Mouse (Mus musculus) neural tube, embryonic 14.5 days (tissue): ENCODE data around the gene Iscu. TPM values are rescaled to one million over a fixed set of nuclear protein-coding genes. Genes with fewer than 3 reads are reported as not detected.

ENCODE experiments used
- ATAC-seq: fragments of 200-750 bp; cut with Nextera tagmentation; 2 replicates; pipeline ENCODE4 v1.8.0; 2017; ENCODE audit warnings: low read depth, mild to moderate bottlenecking, moderate TSS enrichment, moderate library complexity
- H3K27ac ChIP-seq: fragments of 300-500 bp; sonication (generic); 2 replicates; pipeline ENCODE4 v1.5.1; 2014; ENCODE audit warnings: low read depth, mild to moderate bottlenecking, control low read depth, low read length, moderate library complexity, mixed read lengths
- H3K27me3 ChIP-seq: fragments of 300-500 bp; sonication (generic); 2 replicates; pipeline ENCODE4 v1.6.1; 2014; ENCODE audit warnings: low read length; ENCODE audit not compliant: control insufficient read depth, insufficient read depth
- H3K36me3 ChIP-seq: fragments of 300-500 bp; sonication (generic); 2 replicates; pipeline ENCODE4 v1.6.1; 2014; ENCODE audit warnings: low read length, mixed read lengths; ENCODE audit not compliant: control insufficient read depth, insufficient read depth
- H3K4me1 ChIP-seq: fragments of 300-500 bp; sonication (generic); 2 replicates; pipeline ENCODE4 v1.6.1; 2014; ENCODE audit warnings: low read length; ENCODE audit not compliant: control insufficient read depth, insufficient read depth
- H3K4me2 ChIP-seq: fragments of 300-500 bp; sonication (generic); 2 replicates; pipeline ENCODE4 v1.6.1; 2014; ENCODE audit warnings: mild to moderate bottlenecking, low read depth, low read length, control low read depth
- H3K4me3 ChIP-seq: fragments of 300-500 bp; sonication (generic); 2 replicates; pipeline ENCODE4 v1.5.1; 2014; ENCODE audit warnings: low read depth, low read length, control low read depth, mixed read lengths
- H3K9ac ChIP-seq: fragments of 300-500 bp; sonication (generic); replicated peaks from 2 replicates; pipeline ENCODE4 v1.6.1; 2014; ENCODE audit warnings: low read depth, mild to moderate bottlenecking, control low read depth, low read length, mixed read lengths
- H3K9me3 ChIP-seq: fragments of 300-500 bp; sonication (generic); 2 replicates; pipeline ENCODE4 v1.6.1; 2016; ENCODE audit warnings: low read length; ENCODE audit not compliant: control insufficient read depth
- WGBS: fragments of 180-500 bp; shearing (Covaris S2); extraction: QIAGEN DNeasy Blood & Tissue Kit; methylation state at CpG from one replicate; pipeline ENCODE4 v1.1.7; 2014; 5-methylcytosine and 5-hydroxymethylcytosine counted together
- polyA plus RNA-seq: library from polyadenylated mRNA; unstranded; fragments of >200 nt; fragmentation: Nextera tagmentation; extraction: Ambion mirVana; gene quantifications from 2 replicates; pipeline ENCODE4 v1.2.1, GENCODE M21; 2014

The Iscu gene
- polyA plus RNA-seq, 1 experiment from 2014 or later = 79.5 TPM

GRCm38 (mm10) chr5:113731174-113731573 is 41.4 kb upstream of the Iscu start:
- Histone ChIP-seq H3K4me3 (no peak overlapping the region), H3K27ac (no peak overlapping the region), H3K27me3 (no peaks in the 10 kb centered on the region), H3K9ac (no peak overlapping the region), H3K9me3 (no peaks in the 10 kb centered on the region), H3K36me3 (no peaks in the 10 kb centered on the region), H3K4me1 (peaks cover 6% of the 10 kb centered on the region), H3K4me2 (no peak overlapping the region)
- ATAC-seq = no peak
- 91% methylated on average over 7 of the region's 7 CpGs for WGBS

- ATAC-seq = no peak
- H3K27ac ChIP-seq = no peak overlapping the region
- no peaks in the 10 kb centered on the region for H3K9me3 ChIP-seq
- H3K4me2 ChIP-seq = no peak overlapping the region
- no peaks in the 10 kb centered on the region for H3K36me3 ChIP-seq
- no peak overlapping the region for H3K4me3 ChIP-seq
- H3K27me3 ChIP-seq = no peaks in the 10 kb centered on the region
- peaks cover 15% of the 10 kb centered on the region for H3K4me1 ChIP-seq
- no peak overlapping the region for H3K9ac ChIP-seq
- 27% methylated on average over 6 of the region's 6 CpGs for WGBS
Observed at GRCm38 (mm10) chr5:113732182-113732581, 40.4 kb upstream of the Iscu start.

GRCm38 (mm10) chr5:113734376-113734775 is 38.2 kb upstream of the Iscu start:
- 0 out of 2 replicates have a peak overlapping the region, but pooled peaks have one; percentile 95 for H3K27ac ChIP-seq
- peaks cover 14% of the 10 kb centered on the region for H3K36me3 ChIP-seq
- no peaks in the 10 kb centered on the region for H3K27me3 ChIP-seq
- no peak overlapping the region for H3K4me3 ChIP-seq
- WGBS = 78% methylated on average over 5 of the region's 5 CpGs
- H3K4me1 ChIP-seq = peaks cover 15% of the 10 kb centered on the region
- H3K9ac ChIP-seq = no peak overlapping the region; the same call in 1 of the 2 replicates
- H3K9me3 ChIP-seq = no peaks in the 10 kb centered on the region
- ATAC-seq = no peak
- H3K4me2 ChIP-seq = no peak overlapping the region

- peaks cover 15% of the 10 kb centered on the region for H3K4me1 ChIP-seq
- H3K27ac ChIP-seq = peak overlapping the region; percentile 95
- no peaks in the 10 kb centered on the region for H3K9me3 ChIP-seq
- H3K9ac ChIP-seq = peak overlapping the region; percentile 50
- H3K4me2 ChIP-seq = peak overlapping the region; percentile 70
- no peaks in the 10 kb centered on the region for H3K27me3 ChIP-seq
- ATAC-seq = peak; percentile 41; the same call in 1 of the 2 replicates
- peaks cover 20% of the 10 kb centered on the region for H3K36me3 ChIP-seq
- WGBS = 30% methylated on average over 7 of the region's 7 CpGs
- H3K4me3 ChIP-seq = peak overlapping the region; percentile 50
Observed at GRCm38 (mm10) chr5:113735023-113735344, 37.6 kb upstream of the Iscu start.

- peak within 1 kb of the TSS; percentile 95 for H3K27ac ChIP-seq
- peak within 1 kb of the TSS; percentile 58 for H3K9ac ChIP-seq
- H3K27me3 ChIP-seq = no peaks in the 10 kb centered on the region
- ATAC-seq = peak; percentile 97
- peaks cover 21% of the 10 kb centered on the region for H3K36me3 ChIP-seq
- H3K4me1 ChIP-seq = peaks cover 12% of the 10 kb centered on the region
- no peaks in the 10 kb centered on the region for H3K9me3 ChIP-seq
- peak within 1 kb of the TSS; percentile 70 for H3K4me2 ChIP-seq
- H3K4me3 ChIP-seq = peak within 1 kb of the TSS; percentile 50
- WGBS = 1% methylated on average over 70 of the region's 71 CpGs
Observed at GRCm38 (mm10) chr5:113735345-113736112, 37.0 kb upstream of the Iscu start, which contains the start of gene Ficd. TSS of gene Ficd (plus strand) at chr5:113735803.

GRCm38 (mm10) chr5:113736113-113736502 is 36.4 kb upstream of the Iscu start:
- WGBS = 5% methylated on average over 10 of the region's 10 CpGs
- Histone ChIP-seq H3K9ac (peak overlapping the region; percentile 58), H3K4me2 (peak overlapping the region; percentile 58), H3K4me1 (peaks cover 9% of the 10 kb centered on the region), H3K27me3 (no peaks in the 10 kb centered on the region), H3K36me3 (peaks cover 27% of the 10 kb centered on the region), H3K27ac (peak overlapping the region; percentile 95), H3K9me3 (no peaks in the 10 kb centered on the region), H3K4me3 (peak overlapping the region; percentile 50)
- 0 out of 2 replicates have a peak, but pooled peaks have one; percentile 5 for ATAC-seq

- Histone ChIP-seq H3K4me2 (peak overlapping the region; percentile 58), H3K9me3 (no peaks in the 10 kb centered on the region), H3K9ac (peak overlapping the region; percentile 58), H3K27me3 (no peaks in the 10 kb centered on the region), H3K4me1 (peaks cover 9% of the 10 kb centered on the region), H3K27ac (peak overlapping the region; percentile 95), H3K4me3 (peak overlapping the region; percentile 50), H3K36me3 (peaks cover 32% of the 10 kb centered on the region)
- no peak for ATAC-seq
- 48% methylated on average over 15 of the region's 15 CpGs for WGBS
Observed at GRCm38 (mm10) chr5:113736522-113737164, 35.9 kb upstream of the Iscu start.

- WGBS = 86% methylated on average over 11 of the region's 11 CpGs
- H3K4me1 ChIP-seq = peaks cover 9% of the 10 kb centered on the region
- H3K36me3 ChIP-seq = peaks cover 37% of the 10 kb centered on the region
- no peak overlapping the region for H3K4me3 ChIP-seq
- H3K27ac ChIP-seq = no peak overlapping the region
- no peak overlapping the region for H3K4me2 ChIP-seq
- H3K27me3 ChIP-seq = no peaks in the 10 kb centered on the region
- no peak for ATAC-seq
- H3K9ac ChIP-seq = no peak overlapping the region
- H3K9me3 ChIP-seq = no peaks in the 10 kb centered on the region
Observed at GRCm38 (mm10) chr5:113737607-113738237, 34.8 kb upstream of the Iscu start.

- Histone ChIP-seq H3K27ac (no peak overlapping the region), H3K27me3 (no peaks in the 10 kb centered on the region), H3K9ac (no peak overlapping the region), H3K4me2 (no peak overlapping the region), H3K4me1 (no peaks in the 10 kb centered on the region), H3K9me3 (no peaks in the 10 kb centered on the region), H3K36me3 (peaks cover 83% of the 10 kb centered on the region), H3K4me3 (no peak overlapping the region)
- 99% methylated on average over 5 of the region's 5 CpGs for WGBS
- no peak for ATAC-seq
Observed at GRCm38 (mm10) chr5:113747629-113748028, 24.9 kb upstream of the Iscu start.
